Mouse (Mus musculus): Measurements from ENCODE around the gene Tmem211.

GRCm38 (mm10) chr5:113179843-113180682 lies 46.6 kb upstream of the Tmem211 start:
- no peak for TF ChIP-seq MAFK (IDR thresholded peaks at IDR 0.05; ENCODE audit: insufficient replicate concordance, low read length)
- peak; percentile 38; the same call in 1 of the 2 replicates for TF ChIP-seq POLR2A (IDR thresholded peaks at IDR 0.05; ENCODE audit: low read depth, low read length)
- peak; percentile 63 to 68 for TF ChIP-seq CTCF (conservative IDR thresholded peaks at IDR 0.05 in 1 of 2, IDR thresholded peaks at IDR 0.05 in 1 of 2; ENCODE audit: low read depth in 2 of 2, low read length in 2 of 2)
